Mouse (Mus musculus) G1E-ER4 (cell line): Measurements from ENCODE around the gene Krtap11-1. TPM values are rescaled to one million over a fixed set of nuclear protein-coding genes. Genes with fewer than 3 reads are reported as not detected.

Experiments used
- GATA1 ChIP-seq: IDR thresholded peaks from one replicate; pipeline ENCODE4 v1.8.0; 2012; ENCODE audit warnings: low read length, inconsistent platforms
- polyA plus RNA-seq: library from polyadenylated mRNA; stranded (reverse); fragments of >175 nt; gene quantifications from 2 replicates; pipeline ENCODE4 v1.2.3, GENCODE M21; 2012

Gene Krtap11-1
- polyA plus RNA-seq, 1 experiment, result not detected

GRCm38 (mm10) chr16:89529846-89530245, 41.1 kb downstream of the Krtap11-1 start:
- no peak for TF ChIP-seq GATA1

GRCm38 (mm10) chr16:89528380-89528779, 42.6 kb downstream of the Krtap11-1 start:
- TF ChIP-seq GATA1, result no peak

GRCm38 (mm10) chr16:89520996-89521395, 50.0 kb downstream of the Krtap11-1 start:
- no peak for TF ChIP-seq GATA1

GRCm38 (mm10) chr16:89520555-89520954, 50.4 kb downstream of the Krtap11-1 start:
- TF ChIP-seq GATA1, result no peak

Other genes with a start within 250 kb of the Krtap11-1 start
- not detected in 2 replicates for gene Krtap21-1, start 167.3 kb downstream of the Krtap11-1 start, polyA plus RNA-seq
- gene Krtap6-2, start 151.1 kb downstream of the Krtap11-1 start, polyA plus RNA-seq, result not detected in 2 replicates
- gene Krtap8-1, start 83.2 kb downstream of the Krtap11-1 start, polyA plus RNA-seq, result not detected in 2 replicates
- gene Krtap7-1, start 62.9 kb downstream of the Krtap11-1 start, polyA plus RNA-seq, result not detected in 2 replicates